Mouse (Mus musculus) heart, embryonic 11.5 days (tissue): ENCODE measurements around the gene Zbtb45. TPM values are rescaled to one million over a fixed set of nuclear protein-coding genes. Genes with fewer than 3 reads are reported as not detected.

Source experiments
- ATAC-seq: fragments of 200-750 bp; cut with Nextera tagmentation; replicated peaks from 2 replicates; pipeline ENCODE4 v1.8.0; 2017; ENCODE audit warnings: moderate library complexity; ENCODE audit not compliant: insufficient number of reproducible peaks, low FRiP score, low TSS enrichment
- H3K27ac ChIP-seq: fragments of 300-500 bp; sonication (generic); 2 replicates; pipeline ENCODE4 v1.5.1; 2014; ENCODE audit warnings: mild to moderate bottlenecking, low read depth, low read length
- H3K27me3 ChIP-seq: fragments of 300-500 bp; sonication (generic); 2 replicates; pipeline ENCODE4 v1.6.1; 2014; ENCODE audit warnings: mild to moderate bottlenecking, low read length, mixed read lengths; ENCODE audit not compliant: control insufficient read depth, insufficient read depth
- H3K36me3 ChIP-seq: fragments of 300-500 bp; sonication (generic); 2 replicates; pipeline ENCODE4 v1.6.1; 2014; ENCODE audit warnings: mild to moderate bottlenecking, low read length, moderate library complexity, mixed read lengths; ENCODE audit not compliant: control insufficient read depth, insufficient read depth
- H3K4me1 ChIP-seq: fragments of 300-500 bp; sonication (generic); 2 replicates; pipeline ENCODE4 v1.6.1; 2014; ENCODE audit warnings: low read length; ENCODE audit not compliant: control insufficient read depth, insufficient read depth
- H3K4me2 ChIP-seq: fragments of 300-500 bp; sonication (generic); 2 replicates; pipeline ENCODE4 v1.6.1; 2014; ENCODE audit warnings: mild to moderate bottlenecking, moderate library complexity
- H3K4me3 ChIP-seq: fragments of 300-500 bp; sonication (generic); 2 replicates; pipeline ENCODE4 v1.5.1; 2014; ENCODE audit warnings: low read depth, low read length
- H3K9ac ChIP-seq: fragments of 300-500 bp; sonication (generic); 2 replicates; pipeline ENCODE4 v1.6.1; 2014; ENCODE audit warnings: mild to moderate bottlenecking, low read depth, low read length, moderate library complexity
- H3K9me3 ChIP-seq: fragments of 300-500 bp; sonication (generic); replicated peaks from 2 replicates; pipeline ENCODE4 v1.6.1; 2016; ENCODE audit warnings: low read length; ENCODE audit not compliant: control insufficient read depth
- WGBS: fragments of 180-500 bp; shearing (Covaris S2); extraction: QIAGEN DNeasy Blood & Tissue Kit; methylation state at CpG from one replicate; pipeline ENCODE4 v1.1.7; 2014; ENCODE audit not compliant: insufficient replicate concordance; 5-methylcytosine and 5-hydroxymethylcytosine counted together
- polyA plus RNA-seq: library from polyadenylated mRNA; unstranded; fragments of >200 nt; fragmentation: Nextera tagmentation; extraction: Ambion mirVana; gene quantifications from 2 replicates; pipeline ENCODE4 v1.2.1, GENCODE M21; 2014

Zbtb45 gene
- polyA plus RNA-seq, 1 experiment from 2014 or later, result 13.6 TPM

DNA sequence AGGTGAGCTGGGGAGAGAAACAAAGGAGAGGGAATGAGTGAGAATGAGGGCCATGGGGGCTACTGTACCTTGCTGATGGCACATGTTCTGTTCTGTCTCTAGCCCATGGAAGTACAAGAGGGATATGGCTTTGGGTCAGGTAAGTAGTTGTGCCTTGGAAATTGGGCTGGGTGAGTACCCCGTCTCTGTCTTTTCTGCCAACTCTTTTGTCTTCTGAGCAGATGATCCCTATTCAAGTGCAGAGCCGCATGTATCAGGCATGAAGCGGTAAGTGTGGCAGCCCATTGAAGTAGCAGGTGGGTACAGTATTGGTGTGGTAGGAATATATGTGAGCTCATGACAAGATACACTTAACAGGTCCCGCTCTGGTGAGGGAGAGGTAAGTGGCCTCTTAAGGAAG lies 19.2 kb upstream of the Zbtb45 start:
- 91% methylated on average over 4 of the region's 4 CpGs for WGBS
- Histone ChIP-seq H3K27ac (no peak overlapping the region), H3K4me1 (peaks cover 20% of the 10 kb centered on the region), H3K4me2 (no peak overlapping the region), H3K4me3 (no peak overlapping the region), H3K27me3 (no peaks in the 10 kb centered on the region), H3K9me3 (no peaks in the 10 kb centered on the region), H3K36me3 (peaks cover 57% of the 10 kb centered on the region), H3K9ac (no peak overlapping the region)
- ATAC-seq, result no peak

- H3K27me3 ChIP-seq, result no peaks in the 10 kb centered on the region
- peaks cover 20% of the 10 kb centered on the region for H3K4me1 ChIP-seq
- no peak overlapping the region for H3K27ac ChIP-seq
- peak overlapping the region; percentile 98 for H3K9ac ChIP-seq
- peaks cover 43% of the 10 kb centered on the region for H3K36me3 ChIP-seq
- peak overlapping the region; percentile 88 for H3K4me3 ChIP-seq
- no peak for ATAC-seq
- peak overlapping the region; percentile 71 for H3K4me2 ChIP-seq
- no peaks in the 10 kb centered on the region for H3K9me3 ChIP-seq
- 30% methylated on average over 4 of the region's 4 CpGs for WGBS
Measured at GRCm38 (mm10) chr7:13025511-13026112, 15.8 kb upstream of the Zbtb45 start.

- Histone ChIP-seq H3K9me3 (no peaks in the 10 kb centered on the region), H3K27me3 (no peaks in the 10 kb centered on the region), H3K4me3 (peak overlapping the region; percentile 88), H3K4me2 (peak overlapping the region; percentile 71), H3K36me3 (peaks cover 37% of the 10 kb centered on the region), H3K9ac (peak overlapping the region; percentile 98), H3K27ac (peak overlapping the region; percentile 97), H3K4me1 (peaks cover 20% of the 10 kb centered on the region)
- peak; percentile 56 for ATAC-seq
- under 1% methylated on average over 41 of the region's 44 CpGs for WGBS
Measured at GRCm38 (mm10) chr7:13024805-13025204, 15.0 kb upstream of the Zbtb45 start.

DNA sequence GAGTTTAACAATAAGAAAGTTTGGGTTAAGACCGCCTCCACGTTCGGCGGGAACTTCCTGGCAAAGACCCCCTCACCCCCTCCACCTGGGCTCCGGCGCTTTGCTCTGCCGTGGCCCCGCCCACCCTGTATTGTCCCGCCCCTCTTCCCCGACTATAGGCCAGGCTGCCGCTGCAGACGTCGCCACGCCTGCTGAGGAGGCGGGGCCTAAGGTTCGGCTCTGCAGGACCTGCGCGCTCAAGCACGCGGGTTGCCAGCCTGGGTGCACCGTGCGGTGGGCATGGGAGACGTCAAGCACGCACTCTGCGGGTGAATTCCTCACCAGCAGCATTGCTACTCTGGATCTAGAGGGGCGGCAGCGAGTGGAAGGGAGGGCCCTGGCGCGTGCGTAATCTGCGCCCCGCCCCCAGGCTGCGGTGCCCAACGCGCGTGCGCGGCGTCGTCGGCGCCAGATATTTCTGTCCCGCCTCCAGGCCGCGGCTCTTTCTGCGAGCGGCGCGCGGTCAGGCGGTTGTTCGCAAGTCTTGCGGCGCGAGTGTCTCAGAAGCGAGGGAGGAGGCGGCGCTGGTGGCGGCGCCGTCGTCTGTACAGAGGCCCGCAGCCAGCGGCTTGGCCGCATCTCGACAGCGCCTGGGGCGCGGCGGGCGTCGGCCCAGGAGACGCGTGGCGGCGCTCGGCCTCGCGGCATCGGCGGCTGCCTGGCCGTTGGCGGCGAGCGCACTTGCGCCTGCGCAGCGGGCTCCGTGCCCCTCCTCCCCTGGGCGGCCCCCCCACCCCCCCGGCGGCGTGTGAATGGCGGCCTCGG lies 14.3 kb upstream of the Zbtb45 start:
- under 1% methylated on average over 89 of the region's 95 CpGs for WGBS
- peak overlapping the region; percentile 97 for H3K27ac ChIP-seq
- no peaks in the 10 kb centered on the region for H3K9me3 ChIP-seq
- H3K4me3 ChIP-seq, result peak overlapping the region; percentile 88
- peak overlapping the region; percentile 71 for H3K4me2 ChIP-seq
- H3K27me3 ChIP-seq, result no peaks in the 10 kb centered on the region
- H3K9ac ChIP-seq, result peak overlapping the region; percentile 98
- H3K4me1 ChIP-seq, result peaks cover 20% of the 10 kb centered on the region
- ATAC-seq, result peak; percentile 87
- peaks cover 30% of the 10 kb centered on the region for H3K36me3 ChIP-seq

DNA sequence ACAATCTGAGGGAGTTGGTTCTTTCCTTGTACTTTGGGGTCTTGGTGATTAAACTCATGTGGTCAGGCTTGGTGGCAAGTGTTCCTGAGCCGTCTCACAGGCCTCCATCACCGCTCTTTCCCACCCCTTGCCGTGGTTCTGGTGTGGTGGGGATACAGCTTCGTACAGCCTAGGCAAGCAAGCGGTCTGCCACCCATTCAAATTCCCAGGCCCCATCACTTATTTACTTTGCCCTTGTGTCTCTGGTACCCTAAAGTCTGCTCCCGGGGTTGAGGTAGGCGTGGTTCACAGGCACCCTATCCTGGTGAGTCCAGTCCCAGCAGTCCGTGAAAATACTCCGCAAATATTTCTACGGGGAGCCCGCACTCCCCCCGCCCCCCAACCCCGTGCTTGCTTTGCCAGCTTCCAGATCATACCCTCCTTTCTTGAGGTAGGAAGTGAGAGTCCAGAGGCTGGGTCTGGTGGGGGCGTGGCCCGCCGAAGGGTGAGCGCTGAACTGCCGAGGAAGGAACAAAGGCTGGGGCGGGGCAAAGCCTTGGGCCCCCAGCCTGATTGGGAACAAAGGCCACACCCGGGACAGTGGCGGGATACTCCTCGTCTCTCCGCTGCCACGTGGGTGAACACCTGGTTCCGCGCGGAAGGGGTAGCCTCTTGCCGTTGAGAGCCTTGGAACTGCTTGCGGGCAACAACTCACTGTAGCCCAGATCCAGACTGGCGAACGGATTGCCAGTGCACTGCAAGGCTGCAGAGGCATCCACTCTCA lies 13.1 kb upstream of the Zbtb45 start:
- peak; percentile 76 for ATAC-seq
- H3K4me1 ChIP-seq, result peaks cover 20% of the 10 kb centered on the region
- H3K4me2 ChIP-seq, result peak overlapping the region; percentile 71
- H3K27ac ChIP-seq, result peak overlapping the region; percentile 97
- peak overlapping the region; percentile 98 for H3K9ac ChIP-seq
- peaks cover 18% of the 10 kb centered on the region for H3K36me3 ChIP-seq
- peak overlapping the region; percentile 88 for H3K4me3 ChIP-seq
- H3K27me3 ChIP-seq, result no peaks in the 10 kb centered on the region
- WGBS, result 4% methylated on average over 31 of the region's 31 CpGs
- H3K9me3 ChIP-seq, result no peaks in the 10 kb centered on the region

- no peak overlapping the region for H3K27ac ChIP-seq
- H3K9me3 ChIP-seq, result no peaks in the 10 kb centered on the region
- H3K27me3 ChIP-seq, result no peaks in the 10 kb centered on the region
- peaks cover 5% of the 10 kb centered on the region; the same call in 1 of the 2 replicates for H3K4me1 ChIP-seq
- no peaks in the 10 kb centered on the region for H3K36me3 ChIP-seq
- no peak overlapping the region for H3K4me2 ChIP-seq
- H3K9ac ChIP-seq, result no peak overlapping the region
- 78% methylated on average over 1 of the region's 1 CpGs for WGBS
- no peak overlapping the region for H3K4me3 ChIP-seq
- no peak for ATAC-seq
Measured at GRCm38 (mm10) chr7:13015217-13015616, 5.4 kb upstream of the Zbtb45 start.

- no peak for ATAC-seq
- no peak overlapping the region for H3K27ac ChIP-seq
- H3K4me2 ChIP-seq, result no peak overlapping the region
- WGBS, result 26% methylated on average over 6 of the region's 6 CpGs
- no peak overlapping the region for H3K4me3 ChIP-seq
- peaks cover 6% of the 10 kb centered on the region; the same call in 1 of the 2 replicates for H3K4me1 ChIP-seq
- H3K36me3 ChIP-seq, result no peaks in the 10 kb centered on the region
- no peaks in the 10 kb centered on the region for H3K9me3 ChIP-seq
- no peak overlapping the region for H3K9ac ChIP-seq
- no peaks in the 10 kb centered on the region for H3K27me3 ChIP-seq
Measured at GRCm38 (mm10) chr7:13014275-13014839, 4.5 kb upstream of the Zbtb45 start.

- ATAC-seq, result no peak
- WGBS, result 59% methylated on average over 4 of the region's 4 CpGs
- H3K4me1 ChIP-seq, result peaks cover 6% of the 10 kb centered on the region; the same call in 1 of the 2 replicates
- H3K27me3 ChIP-seq, result no peaks in the 10 kb centered on the region
- no peak overlapping the region for H3K9ac ChIP-seq
- no peaks in the 10 kb centered on the region for H3K9me3 ChIP-seq
- no peaks in the 10 kb centered on the region for H3K36me3 ChIP-seq
- no peak overlapping the region for H3K4me3 ChIP-seq
- H3K27ac ChIP-seq, result no peak overlapping the region
- H3K4me2 ChIP-seq, result no peak overlapping the region
Measured at GRCm38 (mm10) chr7:13013671-13014070, 3.8 kb upstream of the Zbtb45 start.
